Mouse (Mus musculus) kidney, adult 2 months (tissue): ENCODE results near the gene Sh3glb1.

Experiments
- CTCF ChIP-seq: fragments of 200-500 bp; conservative IDR thresholded peaks from 2 replicates; pipeline ENCODE4 v1.5.1; 2011; ENCODE audit warnings: low read depth, mild to moderate bottlenecking, control low read depth, low read length, moderate library complexity, mixed read lengths; ENCODE audit not compliant: insufficient read depth, insufficient read length
- POLR2A ChIP-seq: fragments of 200-500 bp; IDR thresholded peaks from one replicate; pipeline ENCODE4 v1.6.1; 2011; ENCODE audit warnings: low read depth, low read length, control low read depth

DNA sequence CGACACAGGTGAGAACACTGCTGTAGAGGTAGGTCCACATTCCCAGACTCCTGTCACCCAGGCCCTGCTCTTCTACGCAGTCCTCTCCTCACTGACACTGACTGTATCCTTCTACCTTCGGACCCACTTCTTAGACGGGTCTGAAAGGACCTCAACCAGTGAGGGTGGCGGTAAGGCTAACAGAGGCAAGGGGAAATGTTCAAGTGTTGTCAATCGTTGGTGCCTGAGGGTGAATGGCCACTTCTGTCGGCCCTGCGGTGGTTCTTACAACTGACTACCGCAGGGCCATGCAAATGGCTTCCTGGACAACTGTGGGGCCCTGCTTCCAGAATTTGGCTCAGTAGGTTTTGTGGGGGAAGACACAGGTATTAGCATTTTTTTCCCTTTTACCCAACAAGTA, 32.5 kb downstream of the Sh3glb1 start:
- TF ChIP-seq CTCF (no peak), POLR2A (no peak)
